Mouse (Mus musculus): ENCODE measurements around the gene Ptma. TPM values are rescaled to one million over a fixed set of nuclear protein-coding genes. Genes with fewer than 3 reads are reported as not detected.

Gene Ptma
- total RNA-seq, 2 experiments from 2014 or later, result 58.5 to 108 TPM

DNA sequence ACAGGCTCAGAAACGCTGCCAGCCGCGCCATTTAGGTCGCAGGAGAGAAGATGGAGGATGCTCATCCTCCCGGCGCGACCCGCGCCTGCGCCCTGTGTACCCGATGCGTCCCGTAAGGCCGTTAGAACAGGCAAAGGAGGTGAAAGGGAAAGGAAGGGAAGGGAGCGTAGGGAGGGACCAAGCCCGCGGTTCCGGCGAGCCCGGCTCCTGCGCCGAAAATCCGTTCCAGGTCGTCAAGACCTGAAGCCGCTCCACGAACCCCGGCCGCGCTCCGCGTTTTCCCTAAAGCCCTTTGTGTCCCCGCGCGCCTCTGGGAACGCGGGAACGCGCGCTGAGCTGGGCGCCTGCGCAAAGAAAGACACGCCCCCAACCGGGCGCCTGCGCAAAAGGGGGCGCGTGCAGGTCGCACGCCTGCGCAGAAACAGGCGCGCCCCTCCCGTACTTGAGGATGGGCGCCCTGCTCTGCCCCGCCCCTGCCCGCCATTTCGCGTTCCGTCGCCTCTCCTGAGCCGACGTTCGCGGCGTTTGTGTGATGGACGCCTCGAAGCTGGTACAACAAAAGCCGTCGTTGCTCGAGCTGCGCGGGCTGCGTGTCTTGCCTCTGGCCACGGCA lies 39.1 kb upstream of the Ptma start:
- Histone ChIP-seq H3K4me3 (peak overlapping the region; percentile 76), H3K27ac (peak overlapping the region; percentile 96)
- no peak for TF ChIP-seq CTCF (IDR thresholded peaks at IDR 0.05)
- intact Hi-C loops (cut with DNase I), result loop anchor here (1.0 to 2.0 kb wide), 3 partner anchors 15 to 46 kb away; no protein-coding TSS in a partner anchor
- peak; percentile 99 for DNase-seq

DNA sequence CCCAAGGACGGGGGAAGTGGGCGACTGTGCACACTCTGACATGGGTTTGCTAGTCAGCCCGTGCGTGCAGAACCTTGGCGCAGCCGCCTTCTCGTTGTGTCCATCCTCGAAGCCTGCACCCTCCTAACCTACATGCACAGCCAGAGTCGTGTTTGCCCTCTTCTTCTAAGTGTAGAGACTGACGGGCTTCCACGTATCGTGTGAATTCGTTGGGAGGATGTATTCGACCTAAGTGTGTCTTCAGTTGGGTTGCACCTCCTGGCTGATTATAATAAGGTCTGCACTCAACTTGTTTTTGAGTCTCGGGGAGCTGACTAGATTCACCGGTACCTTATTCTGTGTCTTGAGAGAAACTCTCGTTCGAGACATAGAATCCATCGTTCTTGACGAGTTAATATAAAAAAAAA lies 38.6 kb upstream of the Ptma start:
- DNase-seq, result no peak
- peak overlapping the region; percentile 96 for H3K27ac ChIP-seq
- intact Hi-C loops (cut with DNase I), result loop anchor here (1.0 to 2.0 kb wide), 3 partner anchors 15 to 47 kb away; no protein-coding TSS in a partner anchor
- no peak for TF ChIP-seq CTCF (IDR thresholded peaks at IDR 0.05)
- H3K4me3 ChIP-seq, result peak overlapping the region; percentile 76

DNA sequence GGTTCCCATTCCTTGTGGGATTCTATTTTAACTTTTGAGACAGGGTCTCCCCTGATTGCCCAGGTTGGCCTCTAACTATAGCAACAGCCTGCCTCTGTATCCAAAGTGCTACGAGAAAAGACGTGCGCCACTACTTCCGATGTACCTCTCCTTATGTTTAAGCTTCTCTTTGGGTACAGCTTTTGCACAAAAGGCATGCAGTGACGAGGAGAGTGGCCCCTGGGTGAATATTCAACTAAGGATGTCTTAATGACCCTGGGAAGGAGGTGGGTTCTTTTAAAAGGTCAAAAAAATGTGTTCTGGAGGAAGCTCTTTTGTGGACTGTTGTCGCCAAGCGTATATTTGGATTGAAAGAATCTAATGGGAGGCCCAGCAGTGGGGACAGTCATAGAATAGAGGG lies 38.2 kb upstream of the Ptma start:
- intact Hi-C loops (cut with DNase I), result no loop called here
- TF ChIP-seq CTCF (IDR thresholded peaks at IDR 0.05), result no peak
- H3K27ac ChIP-seq, result peak overlapping the region; percentile 96

DNA sequence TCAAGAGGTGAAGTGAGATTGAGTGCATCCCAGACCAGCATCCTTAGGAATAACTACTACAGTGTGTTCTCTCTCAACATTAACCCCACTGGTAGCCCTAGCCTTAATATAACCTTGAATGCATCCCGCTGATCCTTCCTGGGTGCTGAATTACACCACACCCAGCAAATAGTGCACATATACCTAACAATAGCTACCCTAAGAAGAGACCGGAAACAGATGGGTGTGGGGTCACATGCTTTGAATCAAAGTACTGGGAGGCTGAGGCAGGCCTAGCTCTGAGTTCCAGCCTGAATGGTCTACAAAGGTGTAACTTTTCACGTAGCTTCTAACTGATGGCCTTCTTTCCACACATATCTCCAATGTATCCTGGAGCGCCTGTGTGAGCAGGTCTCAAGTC lies 37.8 kb upstream of the Ptma start:
- peak overlapping the region; percentile 96 for H3K27ac ChIP-seq
- TF ChIP-seq CTCF (IDR thresholded peaks at IDR 0.05), result no peak
- peak overlapping the region; percentile 76 for H3K4me3 ChIP-seq
- DNase-seq, result no peak
- intact Hi-C loops (cut with DNase I), result no loop called here

More for the DNA sequence above, 38.2 kb upstream of the Ptma start:
- DNase-seq, result no peak
- peak overlapping the region; percentile 76 for H3K4me3 ChIP-seq

DNA sequence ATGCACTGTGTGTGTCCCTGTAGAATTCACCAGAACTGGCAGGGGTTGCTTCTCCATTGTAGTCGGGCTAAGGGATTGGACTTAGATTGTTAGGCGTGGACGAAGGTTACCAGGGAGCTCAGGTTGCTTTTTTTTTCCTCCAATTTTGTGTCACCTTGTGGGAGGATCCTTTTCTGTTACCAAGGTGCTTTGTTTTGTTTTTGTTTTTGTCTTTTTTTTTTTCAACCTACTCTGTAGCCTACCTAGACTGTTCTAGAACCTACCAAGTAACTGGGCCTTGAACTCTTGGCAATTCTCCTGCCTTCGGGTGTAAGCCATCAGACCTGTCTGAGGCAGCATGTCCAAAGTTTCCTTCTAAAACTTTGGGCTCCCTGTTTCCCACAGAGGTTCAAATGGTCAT lies 36.6 kb upstream of the Ptma start:
- DNase-seq, result no peak
- TF ChIP-seq CTCF (IDR thresholded peaks at IDR 0.05), result no peak
- intact Hi-C loops (cut with DNase I), result no loop called here
- no peak overlapping the region for H3K4me3 ChIP-seq
- peak overlapping the region; percentile 96; the same call in 1 of the 2 replicates for H3K27ac ChIP-seq

DNA sequence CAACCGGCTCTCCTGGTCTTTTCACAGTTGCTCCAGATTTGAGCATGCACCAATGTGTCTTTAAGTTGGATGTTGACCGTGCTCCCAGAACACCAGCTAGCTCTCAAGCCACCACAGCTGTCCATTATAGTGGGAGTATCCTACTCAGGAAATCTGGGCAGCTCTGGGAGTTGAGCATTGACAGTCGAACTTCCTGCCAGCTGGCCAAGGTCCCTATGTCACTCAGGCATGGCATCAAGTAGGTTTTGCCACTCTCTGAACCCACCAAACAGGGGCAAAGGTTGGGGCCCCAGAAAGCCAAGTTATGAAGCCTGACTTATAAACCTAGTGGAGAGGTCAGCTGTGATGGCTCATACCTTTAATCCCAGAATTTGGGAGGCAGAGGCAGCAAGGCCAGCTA lies 35.8 kb upstream of the Ptma start:
- intact Hi-C loops (cut with DNase I), result no loop called here
- DNase-seq, result no peak
- Histone ChIP-seq H3K27ac (peak overlapping the region; percentile 73), H3K4me3 (no peak overlapping the region)
- no peak for TF ChIP-seq CTCF (IDR thresholded peaks at IDR 0.05)

DNA sequence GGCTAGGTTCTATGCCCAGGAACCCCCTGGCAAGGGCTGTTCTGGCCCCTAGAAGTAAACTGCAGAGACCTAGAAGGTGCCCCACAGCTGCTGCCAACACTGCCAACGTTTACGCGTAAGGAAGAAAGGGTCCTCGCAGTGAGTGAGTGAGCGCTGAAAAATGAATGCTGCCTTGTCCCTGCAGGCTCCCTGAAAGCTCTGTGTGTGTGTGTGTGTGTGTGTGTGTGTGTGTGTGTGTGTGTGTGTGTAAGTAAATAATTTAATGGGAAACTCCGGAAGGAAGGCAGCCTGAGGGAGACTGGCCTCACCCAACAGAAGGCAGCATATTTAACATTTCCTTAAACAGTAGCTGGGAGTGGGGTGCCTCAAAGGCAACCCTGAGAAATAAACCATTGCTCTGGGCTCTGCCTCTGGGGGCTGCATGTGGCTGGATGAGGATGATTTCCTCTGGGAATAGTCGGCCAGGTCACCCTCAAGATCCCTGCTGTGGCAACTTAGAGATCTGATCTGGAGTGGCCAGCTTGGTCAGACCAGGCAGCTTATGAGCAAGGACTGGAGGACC lies 34.9 kb upstream of the Ptma start:
- Histone ChIP-seq H3K27ac (peak overlapping the region; percentile 82), H3K4me3 (no peak overlapping the region)
- TF ChIP-seq CTCF (IDR thresholded peaks at IDR 0.05), result no peak
- intact Hi-C loops (cut with DNase I), result no loop called here
- DNase-seq, result no peak

DNA sequence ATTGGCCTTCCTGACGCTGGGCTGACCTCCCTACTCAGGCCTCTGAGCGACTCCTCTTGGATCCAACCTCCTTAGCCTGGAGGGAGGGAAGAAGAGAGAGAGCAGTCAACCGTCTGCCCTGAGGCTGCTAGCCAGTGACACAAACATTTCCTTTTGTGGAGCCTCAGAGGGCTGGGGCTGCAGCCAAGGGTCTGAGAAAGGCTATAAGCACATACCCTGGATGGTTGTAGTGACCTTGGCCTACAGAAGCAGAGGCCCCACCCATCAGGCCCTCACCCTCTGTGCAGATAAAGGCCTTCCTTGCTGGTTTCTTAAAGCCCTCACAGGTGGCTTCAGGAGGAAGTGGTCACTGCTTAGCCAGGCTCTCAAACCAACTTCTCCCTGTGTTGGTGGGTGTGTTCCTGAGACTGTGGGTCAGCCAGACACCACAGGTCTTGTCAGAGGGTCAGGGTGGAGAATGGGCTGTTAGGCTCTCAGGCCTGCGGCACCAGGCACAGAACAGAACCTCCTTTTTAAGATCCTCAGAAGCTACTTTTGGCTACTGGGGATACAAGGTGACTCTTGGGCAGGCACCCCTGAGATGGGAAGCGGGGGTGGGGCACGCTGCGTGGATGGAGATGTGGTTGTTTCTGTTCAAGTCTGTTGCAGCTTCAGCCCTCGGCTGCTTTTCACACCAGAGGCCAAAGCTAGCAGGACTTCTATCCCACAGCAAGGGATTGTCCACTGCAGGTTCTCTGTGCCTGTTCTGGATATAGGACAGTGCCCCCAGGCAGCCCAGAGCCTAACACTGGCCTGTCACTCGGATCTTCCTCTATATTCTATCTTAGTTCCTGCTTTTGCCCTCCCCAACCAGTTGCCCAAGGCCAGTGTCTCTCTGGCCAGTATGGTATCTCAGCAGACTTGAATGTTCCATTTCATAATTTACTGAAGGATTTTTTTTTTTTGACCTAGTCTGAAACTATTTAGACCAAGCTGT lies 34.1 kb upstream of the Ptma start:
- intact Hi-C loops (cut with DNase I), result no loop called here
- peak; percentile 28 for DNase-seq
- Histone ChIP-seq H3K4me3 (no peak overlapping the region), H3K27ac (peak overlapping the region; percentile 82)
- no peak for TF ChIP-seq CTCF (IDR thresholded peaks at IDR 0.05)

DNA sequence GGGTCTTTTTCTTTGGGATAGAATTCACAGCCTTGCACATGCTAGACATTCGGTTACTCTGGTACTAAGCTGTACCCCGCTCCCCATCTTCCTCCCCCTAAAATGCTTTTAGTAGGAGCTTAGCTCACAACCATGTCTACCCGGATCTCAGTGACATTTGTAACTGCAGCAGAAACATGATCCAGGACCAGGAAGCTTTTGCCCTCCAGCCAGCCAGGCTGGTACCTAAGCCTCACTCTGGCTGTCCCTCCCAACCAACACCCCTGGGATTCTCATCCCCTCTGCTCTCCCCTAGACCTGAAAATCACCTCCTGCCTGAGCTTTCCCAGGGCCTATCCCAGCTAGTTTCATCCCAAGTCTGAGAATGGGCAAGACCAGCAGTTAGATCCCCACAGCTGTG lies 32.7 kb upstream of the Ptma start:
- DNase-seq, result peak; percentile 66
- no peak overlapping the region for H3K4me3 ChIP-seq
- TF ChIP-seq CTCF (IDR thresholded peaks at IDR 0.05), result no peak
- intact Hi-C loops (cut with DNase I), result no loop called here
- H3K27ac ChIP-seq, result peak overlapping the region; percentile 82

DNA sequence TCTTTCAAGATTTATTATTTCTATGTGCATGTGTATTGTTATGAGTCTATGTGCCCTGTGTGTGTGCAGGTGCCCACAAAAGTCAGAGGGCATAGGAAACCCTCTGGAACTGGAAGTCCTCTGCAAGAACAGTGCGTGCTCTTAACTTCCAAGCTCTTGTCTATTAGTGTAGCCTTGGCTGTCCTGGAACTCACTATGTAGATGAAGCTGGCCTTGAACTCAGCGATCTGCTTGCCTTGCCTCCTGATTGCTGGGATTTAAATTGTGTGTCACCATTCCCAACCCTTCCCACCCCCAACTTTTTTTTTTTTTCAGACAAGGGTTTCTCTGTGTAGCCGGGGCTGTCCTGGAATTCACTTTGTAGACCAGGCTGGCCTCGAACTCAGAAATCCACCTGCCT lies 30.2 kb upstream of the Ptma start:
- no peak overlapping the region for H3K4me3 ChIP-seq
- intact Hi-C loops (cut with DNase I), result no loop called here
- no peak overlapping the region for H3K27ac ChIP-seq
- no peak for DNase-seq
- no peak for TF ChIP-seq CTCF (IDR thresholded peaks at IDR 0.05)

DNA sequence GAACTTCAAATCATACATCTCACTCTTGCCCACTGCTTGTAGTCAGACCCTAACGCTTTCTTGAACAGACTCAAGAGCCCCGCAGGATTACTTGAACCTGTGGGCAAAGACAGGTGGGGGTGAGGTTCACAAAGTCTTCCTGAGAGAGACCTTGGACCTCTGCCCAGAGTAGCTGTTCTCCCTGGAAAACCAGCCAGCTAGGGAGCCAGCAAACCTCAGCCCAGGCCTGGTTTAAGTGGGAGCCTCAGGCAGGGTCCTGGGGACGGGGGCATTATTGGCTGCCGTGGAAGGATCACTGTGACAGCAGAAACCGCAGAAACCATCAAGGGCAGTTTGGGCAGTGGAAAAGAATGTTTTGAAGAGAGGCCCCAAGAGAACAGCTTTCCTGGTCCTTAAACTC lies 29.2 kb upstream of the Ptma start:
- no peak for TF ChIP-seq CTCF (IDR thresholded peaks at IDR 0.05)
- intact Hi-C loops (cut with DNase I), result no loop called here
- Histone ChIP-seq H3K4me3 (no peak overlapping the region), H3K27ac (peak overlapping the region; percentile 64; the same call in 1 of the 2 replicates)
- no peak for DNase-seq

DNA sequence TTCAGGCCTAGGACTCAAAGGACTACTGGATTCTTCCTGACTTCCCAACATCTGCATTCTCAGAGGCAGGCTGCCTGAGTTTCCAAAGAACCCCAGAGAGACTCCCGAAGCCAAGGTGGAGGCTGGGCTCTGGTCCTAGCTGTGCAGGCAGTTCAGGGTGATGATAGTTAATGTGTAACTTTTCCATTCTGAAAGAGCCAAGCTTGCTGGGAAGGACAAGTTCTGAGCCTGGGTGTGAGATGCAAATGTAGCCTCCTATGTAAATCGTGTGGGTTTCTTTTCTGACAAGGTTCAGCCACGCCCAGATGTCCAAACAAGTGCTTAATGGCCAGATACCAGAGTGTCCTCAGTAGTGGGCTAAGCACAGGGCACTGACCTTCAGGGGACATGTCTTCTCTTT lies 28.5 kb upstream of the Ptma start:
- TF ChIP-seq CTCF (IDR thresholded peaks at IDR 0.05), result no peak
- intact Hi-C loops (cut with DNase I), result no loop called here
- Histone ChIP-seq H3K4me3 (no peak overlapping the region), H3K27ac (peak overlapping the region; percentile 64)
- DNase-seq, result no peak

DNA sequence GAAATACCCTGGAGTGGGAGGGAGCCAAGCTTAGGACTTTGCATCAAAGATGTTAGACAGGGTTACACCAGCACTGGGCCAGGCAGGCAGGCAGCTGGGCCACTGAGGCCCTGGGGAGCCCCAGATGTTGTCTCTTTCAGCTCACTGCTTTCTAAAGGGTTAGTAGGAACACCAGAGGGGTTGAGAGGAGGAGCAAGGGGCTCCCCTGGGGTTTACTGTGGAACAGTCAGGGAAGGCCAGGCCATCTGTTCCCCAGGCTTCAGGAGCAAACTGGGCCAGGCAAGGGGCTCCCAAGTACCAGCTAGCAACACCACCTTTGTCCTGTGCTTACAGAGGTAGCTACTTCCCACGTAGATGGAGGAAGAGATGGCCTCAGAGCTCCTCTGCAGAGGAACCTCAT lies 27.9 kb upstream of the Ptma start:
- DNase-seq, result peak; percentile 48
- H3K27ac ChIP-seq, result peak overlapping the region; percentile 64
- intact Hi-C loops (cut with DNase I), result no loop called here
- no peak for TF ChIP-seq CTCF (IDR thresholded peaks at IDR 0.05)
- no peak overlapping the region for H3K4me3 ChIP-seq

All from gastrocnemius, adult 2 months (tissue).